Mouse (Mus musculus): ENCODE measurements around the gene Dcun1d3. TPM values are rescaled to one million over a fixed set of nuclear protein-coding genes. Genes with fewer than 3 reads are reported as not detected.

The Dcun1d3 gene
- 3.0 and 4.0 TPM in 2 replicates for total RNA-seq (2017)

- ATAC-seq (replicated peaks; ENCODE audit: low read depth, poor library complexity, severe bottlenecking) = peak; percentile 90
Observed at GRCm38 (mm10) chr7:119895639-119896512, at the start of gene Dcun1d3, which contains the start of gene Lyrm1. TSS of gene Dcun1d3 (minus strand) at chr7:119896298. TSS of gene Lyrm1 (plus strand) at chr7:119895861.

- ATAC-seq (replicated peaks; ENCODE audit: low read depth, poor library complexity, severe bottlenecking) = no peak
Observed at GRCm38 (mm10) chr7:119941569-119941968, 45.5 kb upstream of the Dcun1d3 start.

DNA sequence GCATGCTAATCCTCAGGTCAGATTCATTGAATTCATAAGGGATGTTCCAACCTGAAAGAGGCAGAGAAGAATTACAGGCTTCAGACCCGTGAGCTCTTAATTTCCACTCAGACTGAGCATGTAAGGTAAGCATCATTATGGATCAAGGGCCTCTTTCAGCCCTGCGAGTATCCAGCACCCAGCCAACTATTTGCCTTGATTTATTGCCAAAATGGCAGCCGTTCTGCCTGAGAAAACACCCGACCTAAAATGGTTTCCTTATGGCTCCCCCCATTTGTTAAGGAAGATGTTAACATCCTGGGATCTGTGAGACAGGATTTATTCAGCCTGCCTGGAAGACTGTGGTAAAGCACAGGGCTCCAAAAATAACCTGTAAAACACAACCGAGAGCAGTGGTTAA lies 40.9 kb upstream of the Dcun1d3 start:
- no peak for ATAC-seq (replicated peaks; ENCODE audit: low read depth, poor library complexity, severe bottlenecking)

- ATAC-seq (replicated peaks; ENCODE audit: low read depth, poor library complexity, severe bottlenecking) = no peak
Observed at GRCm38 (mm10) chr7:119936321-119936720, 40.2 kb upstream of the Dcun1d3 start.

DNA sequence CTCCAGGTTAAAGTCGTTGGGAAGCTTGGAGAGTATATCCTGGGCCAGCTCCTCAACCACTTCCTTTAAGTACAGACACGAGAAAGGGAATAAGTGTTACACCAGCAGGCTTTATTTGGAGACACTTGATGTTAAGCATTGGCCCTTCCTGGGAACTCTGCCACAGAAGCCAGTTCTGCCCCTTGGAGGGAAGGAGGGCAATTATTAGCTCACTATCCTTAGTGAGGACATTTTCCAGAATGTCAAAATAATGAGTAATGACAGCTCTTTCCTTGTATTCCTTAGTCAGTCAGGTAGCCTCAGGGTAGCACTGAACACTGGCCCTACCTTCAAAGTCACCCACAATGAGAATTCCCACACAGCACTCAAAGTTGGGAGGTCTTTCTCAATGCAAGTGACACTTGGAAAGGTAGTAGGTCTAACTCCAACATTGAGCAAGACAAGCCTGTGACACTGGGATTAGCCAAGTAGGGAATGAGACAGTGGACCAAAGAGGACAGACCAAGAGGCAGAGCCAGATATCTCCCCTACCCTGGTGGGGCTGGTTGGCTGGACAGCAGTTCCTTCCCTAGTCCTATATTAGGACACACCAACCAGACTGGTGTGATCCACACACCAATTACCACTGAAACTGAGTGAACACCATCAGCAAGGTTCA lies 32.8 kb upstream of the Dcun1d3 start:
- ATAC-seq (replicated peaks; ENCODE audit: low read depth, poor library complexity, severe bottlenecking) = no peak

GRCm38 (mm10) chr7:119921054-119921453 lies 25.0 kb upstream of the Dcun1d3 start:
- ATAC-seq (replicated peaks; ENCODE audit: low read depth, poor library complexity, severe bottlenecking) = no peak

GRCm38 (mm10) chr7:119920457-119920856 lies 24.4 kb upstream of the Dcun1d3 start:
- no peak for ATAC-seq (replicated peaks; ENCODE audit: low read depth, poor library complexity, severe bottlenecking)

- ATAC-seq (replicated peaks; ENCODE audit: low read depth, poor library complexity, severe bottlenecking) = no peak
Observed at GRCm38 (mm10) chr7:119911727-119912126, 15.6 kb upstream of the Dcun1d3 start.

GRCm38 (mm10) chr7:119906523-119907215 lies 10.6 kb upstream of the Dcun1d3 start:
- no peak for ATAC-seq (replicated peaks; ENCODE audit: low read depth, poor library complexity, severe bottlenecking)

DNA sequence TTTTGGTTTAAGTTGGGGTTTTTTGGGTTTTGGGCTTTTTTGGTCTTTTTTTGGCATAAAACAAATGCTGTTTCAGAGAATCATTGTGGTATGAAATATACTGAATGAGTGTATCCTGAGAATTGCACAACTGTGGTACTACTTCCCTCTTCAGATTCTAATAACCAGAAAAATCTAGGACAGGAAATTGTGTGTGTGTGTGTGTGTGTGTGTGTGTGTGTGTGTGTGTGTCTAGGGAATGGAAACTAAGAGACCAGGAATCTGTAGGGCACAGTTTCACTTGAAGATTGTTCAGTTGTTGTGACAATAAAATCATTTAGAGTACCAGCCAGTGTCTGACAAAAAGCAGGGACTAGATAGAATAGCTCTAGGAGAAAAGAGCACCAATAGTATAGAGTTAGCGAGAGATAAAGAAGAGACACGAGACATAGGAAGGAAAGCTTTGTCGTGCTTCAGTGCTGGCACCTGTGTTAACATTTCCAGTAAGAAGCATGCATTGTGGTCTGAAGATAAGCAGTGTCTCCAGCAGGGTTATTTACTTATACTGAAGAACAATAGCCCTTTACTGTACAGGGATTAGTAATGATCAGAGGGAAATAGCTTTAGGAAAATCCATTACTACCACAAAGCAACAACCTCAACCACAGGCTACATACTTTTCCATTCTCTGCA lies 3.4 kb upstream of the Dcun1d3 start:
- ATAC-seq (replicated peaks; ENCODE audit: low read depth, poor library complexity, severe bottlenecking) = 0 out of 2 replicates have a peak, but pooled peaks have one; percentile 4

- no peak for ATAC-seq (replicated peaks; ENCODE audit: low read depth, poor library complexity, severe bottlenecking)
Observed at GRCm38 (mm10) chr7:119898247-119898856, 2.3 kb upstream of the Dcun1d3 start.

DNA sequence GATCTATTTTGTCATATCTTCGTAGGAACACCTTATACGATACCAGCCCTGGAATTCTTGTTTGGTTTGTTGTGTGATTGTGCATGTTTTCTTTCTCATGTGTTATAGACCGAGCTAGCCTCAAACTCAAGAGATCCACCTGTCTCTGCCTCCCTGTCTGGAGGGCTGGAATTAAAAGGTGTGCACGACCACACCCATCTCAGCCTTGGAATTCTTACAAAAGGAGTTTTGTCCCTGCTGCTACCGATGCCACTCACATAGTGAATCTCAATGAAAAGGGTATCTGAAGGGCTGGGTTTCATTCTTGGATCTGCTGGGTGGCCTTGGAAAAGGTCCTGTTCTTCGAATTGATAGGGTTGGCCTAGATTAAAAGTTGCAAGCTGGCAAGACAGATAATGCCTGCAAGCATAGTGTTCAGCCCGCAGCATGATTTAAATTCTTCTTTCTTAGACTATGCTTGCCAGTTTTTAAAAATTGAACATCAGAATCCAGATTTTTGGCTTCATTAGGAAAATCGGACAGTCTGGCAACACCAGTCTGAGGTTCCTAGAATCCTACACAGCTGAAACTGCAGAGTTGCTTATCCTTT lies 1.5 kb upstream of the Dcun1d3 start:
- ATAC-seq (replicated peaks; ENCODE audit: low read depth, poor library complexity, severe bottlenecking) = no peak

- ATAC-seq (replicated peaks; ENCODE audit: low read depth, poor library complexity, severe bottlenecking) = 0 out of 2 replicates have a peak, but pooled peaks have one; percentile 2
Observed at GRCm38 (mm10) chr7:119894818-119895544, 1.1 kb downstream of the Dcun1d3 start.

- no peak for ATAC-seq (replicated peaks; ENCODE audit: low read depth, poor library complexity, severe bottlenecking)
Observed at GRCm38 (mm10) chr7:119892742-119893141, 3.4 kb downstream of the Dcun1d3 start.

DNA sequence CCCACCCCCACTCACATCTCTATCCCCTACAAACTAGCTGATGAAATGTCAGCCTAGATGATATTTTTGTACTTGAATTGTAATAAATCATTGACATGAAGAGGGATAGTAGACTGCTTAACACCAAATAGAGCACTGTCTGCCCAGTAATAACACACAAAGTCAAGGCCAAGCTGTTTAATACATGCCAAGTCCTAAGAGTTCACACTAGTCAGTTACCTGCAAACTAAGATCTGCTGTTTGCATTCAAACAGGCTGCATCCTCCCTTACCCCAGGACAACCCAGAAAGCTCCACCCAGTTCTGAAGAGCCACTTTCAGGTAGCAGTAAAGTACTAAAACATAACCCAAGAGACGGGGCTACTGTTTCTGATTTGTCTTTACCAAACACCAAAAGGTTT lies 3.9 kb downstream of the Dcun1d3 start:
- ATAC-seq (replicated peaks; ENCODE audit: low read depth, poor library complexity, severe bottlenecking) = no peak

DNA sequence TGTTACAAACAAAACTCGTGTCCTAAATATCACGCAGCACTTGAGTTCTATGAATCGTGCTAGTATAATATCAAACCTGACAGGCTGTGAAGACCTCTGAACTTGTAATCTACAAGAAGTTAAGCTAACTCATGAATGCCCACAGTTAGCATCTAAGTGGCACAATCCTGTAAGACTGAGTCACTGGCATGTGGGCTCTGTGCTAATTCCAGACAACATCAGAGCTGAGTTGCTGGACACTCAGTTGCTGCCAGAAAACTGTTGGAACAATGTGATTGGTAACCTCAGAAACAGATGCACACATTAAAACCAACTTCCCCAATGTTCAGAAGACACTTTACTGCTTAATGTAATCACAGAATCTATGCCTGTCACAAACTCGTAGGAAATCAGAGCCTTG lies 8.2 kb downstream of the Dcun1d3 start:
- no peak for ATAC-seq (replicated peaks; ENCODE audit: low read depth, poor library complexity, severe bottlenecking)

DNA sequence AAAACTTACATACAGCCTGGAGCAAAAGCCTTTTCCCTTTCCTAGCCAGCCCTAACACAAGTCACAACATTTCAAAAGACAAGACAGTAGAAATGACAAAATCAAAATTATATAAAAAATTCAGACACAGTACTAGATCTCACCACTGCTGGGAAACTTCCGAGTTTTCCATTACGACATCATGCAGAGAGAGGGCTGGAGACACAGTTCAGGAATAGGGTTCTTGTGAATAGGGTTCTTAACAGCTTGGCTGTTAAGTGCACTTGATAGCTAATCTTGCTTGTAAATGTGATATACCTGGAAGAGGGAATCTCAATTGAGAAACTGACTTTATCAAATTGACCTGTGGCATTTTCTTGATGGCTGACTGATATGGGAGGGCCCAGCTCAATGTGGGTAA lies 14.9 kb downstream of the Dcun1d3 start:
- ATAC-seq (replicated peaks; ENCODE audit: low read depth, poor library complexity, severe bottlenecking) = no peak

DNA sequence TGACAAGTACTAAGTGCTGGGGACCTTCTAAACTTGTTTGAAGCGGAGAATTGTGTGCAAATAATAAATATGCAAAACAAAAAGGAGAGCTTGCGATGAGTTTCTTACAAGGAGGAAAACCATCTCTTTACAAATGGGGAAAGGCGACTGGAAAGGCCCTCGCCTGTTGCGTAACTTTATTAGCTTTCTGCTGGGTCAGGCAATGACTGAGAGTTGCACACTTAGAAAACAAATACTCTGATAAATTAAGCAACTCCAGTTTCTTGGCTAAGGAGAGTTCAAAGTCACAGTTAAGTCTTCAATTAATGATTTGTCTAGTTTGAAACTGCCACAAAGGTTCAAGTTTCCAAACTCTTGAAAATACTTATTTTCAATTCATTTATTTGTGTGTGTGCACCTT lies 15.8 kb downstream of the Dcun1d3 start:
- ATAC-seq (replicated peaks; ENCODE audit: low read depth, poor library complexity, severe bottlenecking) = no peak

DNA sequence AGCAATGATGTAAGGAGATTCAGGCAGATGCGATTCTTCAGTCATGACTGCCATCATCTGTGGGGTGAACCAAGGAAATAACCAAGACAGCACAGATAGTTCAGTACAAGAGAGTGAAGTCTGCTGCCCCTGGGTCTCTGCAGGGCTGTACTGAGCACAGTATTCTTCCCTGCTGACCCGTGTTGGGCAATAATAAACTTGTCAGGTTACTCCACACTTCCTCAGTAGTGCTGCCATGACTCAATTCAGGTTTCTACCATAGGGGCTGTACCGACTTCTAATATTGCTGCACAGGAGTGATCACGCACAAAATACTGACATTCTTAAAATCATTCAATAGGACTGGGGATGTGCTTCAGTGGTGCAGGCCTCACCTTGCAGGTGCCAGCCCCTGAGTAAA lies 16.9 kb downstream of the Dcun1d3 start:
- peak; percentile 58; the same call in 1 of the 2 replicates for ATAC-seq (replicated peaks; ENCODE audit: low read depth, poor library complexity, severe bottlenecking)
